Mouse (Mus musculus): Measurements from ENCODE around the gene Kiss1r. TPM values are rescaled to one million over a fixed set of nuclear protein-coding genes. Genes with fewer than 3 reads are reported as not detected.

Gene Kiss1r
- polyA plus RNA-seq, 1 experiment from 2014 or later = 2.2 TPM

GRCm38 (mm10) chr10:79968181-79968580, 51.4 kb downstream of the Kiss1r start:
- Histone ChIP-seq H3K27ac (no peak overlapping the region), H3K9ac (replicated peaks) (no peak overlapping the region), H3K27me3 (peaks cover 50% of the 10 kb centered on the region), H3K4me2 (replicated peaks) (no peak overlapping the region), H3K36me3 (peaks cover 55% of the 10 kb centered on the region), H3K4me1 (replicated peaks) (peaks cover 9% of the 10 kb centered on the region), H3K9me3 (no peaks in the 10 kb centered on the region), H3K4me3 (replicated peaks) (no peak overlapping the region)
- ATAC-seq = no peak
- 86% methylated on average over 1 of the region's 1 CpGs for WGBS

DNA sequence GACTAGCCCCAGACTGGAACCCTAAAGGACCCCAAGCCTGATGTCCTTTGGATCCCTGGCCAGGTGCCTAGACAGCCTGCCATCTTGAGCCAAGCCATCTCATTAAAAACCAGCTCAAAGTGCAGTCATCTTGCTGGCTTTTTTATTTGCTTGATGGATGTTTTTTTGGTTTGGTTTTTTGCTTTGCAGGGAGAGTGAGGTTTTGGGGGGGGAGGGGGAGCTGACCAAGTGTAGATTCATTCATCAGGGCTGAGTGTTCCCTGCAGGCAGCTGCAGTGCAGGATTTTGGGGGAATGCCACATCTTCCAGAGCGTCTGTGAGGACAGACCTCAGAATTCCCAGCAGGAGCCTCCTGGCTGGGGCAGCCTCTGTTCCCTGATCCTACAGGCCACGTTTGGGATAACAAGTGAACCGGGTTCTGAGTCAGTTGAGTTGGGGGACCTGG, 52.4 kb downstream of the Kiss1r start:
- Histone ChIP-seq H3K36me3 (peaks cover 52% of the 10 kb centered on the region), H3K4me2 (replicated peaks) (no peak overlapping the region), H3K27me3 (peaks cover 52% of the 10 kb centered on the region), H3K4me3 (replicated peaks) (no peak overlapping the region), H3K27ac (no peak overlapping the region), H3K9me3 (no peaks in the 10 kb centered on the region), H3K4me1 (replicated peaks) (peaks cover 9% of the 10 kb centered on the region), H3K9ac (replicated peaks) (no peak overlapping the region)
- ATAC-seq = no peak
- WGBS = 16% methylated on average over 3 of the region's 3 CpGs

- peaks cover 9% of the 10 kb centered on the region for H3K4me1 ChIP-seq (replicated peaks)
- peak within 1 kb of the TSS; percentile 32 for H3K4me3 ChIP-seq (replicated peaks)
- peaks cover 52% of the 10 kb centered on the region for H3K27me3 ChIP-seq
- peak within 1 kb of the TSS; percentile 53 for H3K4me2 ChIP-seq (replicated peaks)
- peaks cover 48% of the 10 kb centered on the region for H3K36me3 ChIP-seq
- no peaks in the 10 kb centered on the region for H3K9me3 ChIP-seq
- 8% methylated on average over 47 of the region's 47 CpGs for WGBS
- peak within 1 kb of the TSS; percentile 51; the same call in 1 of the 2 replicates for H3K9ac ChIP-seq (replicated peaks)
- no peak within 1 kb of the TSS for H3K27ac ChIP-seq
- peak; percentile 16; the same call in 1 of the 2 replicates for ATAC-seq
Observed at GRCm38 (mm10) chr10:79970415-79971182, 53.8 kb downstream of the Kiss1r start, which contains the start of gene Grin3b. Grin3b (plus strand) TSS chr10:79970715.

DNA sequence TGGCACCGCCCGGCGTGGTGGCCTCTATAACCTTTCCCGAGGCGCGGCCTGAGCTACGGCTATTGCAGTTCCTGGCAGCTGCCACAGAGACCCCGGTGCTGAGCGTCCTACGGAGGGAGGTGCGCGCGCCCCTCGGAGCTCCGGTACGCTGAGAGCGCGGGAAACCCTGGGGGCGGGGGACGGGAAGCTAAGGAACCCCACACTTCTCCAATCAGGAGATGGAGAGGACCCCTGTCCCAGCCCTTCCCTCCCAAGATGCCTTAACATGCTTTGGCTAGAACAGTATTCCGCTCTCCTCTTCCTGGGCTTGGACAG, 54.4 kb downstream of the Kiss1r start:
- H3K4me1 ChIP-seq (replicated peaks) = peaks cover 9% of the 10 kb centered on the region
- no peak for ATAC-seq
- H3K4me3 ChIP-seq (replicated peaks) = peak overlapping the region; percentile 32
- H3K4me2 ChIP-seq (replicated peaks) = peak overlapping the region; percentile 53
- no peak overlapping the region for H3K27ac ChIP-seq
- peak overlapping the region; percentile 51; the same call in 1 of the 2 replicates for H3K9ac ChIP-seq (replicated peaks)
- 4% methylated on average over 21 of the region's 21 CpGs for WGBS
- H3K36me3 ChIP-seq = peaks cover 48% of the 10 kb centered on the region
- peaks cover 52% of the 10 kb centered on the region for H3K27me3 ChIP-seq
- no peaks in the 10 kb centered on the region for H3K9me3 ChIP-seq

Other genes with a start within 250 kb of the Kiss1r start
- gene Tpgs1, start 247.6 kb upstream of the Kiss1r start, polyA plus RNA-seq (2015; fragmentation: Nextera tagmentation; extraction: Ambion mirVana) = 80.8 and 84.1 TPM in 2 replicates
- gene Cdc34, start 234.8 kb upstream of the Kiss1r start, polyA plus RNA-seq (2015; fragmentation: Nextera tagmentation; extraction: Ambion mirVana) = 109 and 110 TPM in 2 replicates
- gene Gzmm, start 228.0 kb upstream of the Kiss1r start, polyA plus RNA-seq (2015; fragmentation: Nextera tagmentation; extraction: Ambion mirVana) = 1.4 and 1.7 TPM in 2 replicates
- 564 and 608 TPM in 2 replicates for gene Bsg, start 212.5 kb upstream of the Kiss1r start, polyA plus RNA-seq (2015; fragmentation: Nextera tagmentation; extraction: Ambion mirVana)
- 0.18 and 0.43 TPM in 2 replicates for gene Hcn2, start 200.3 kb upstream of the Kiss1r start, polyA plus RNA-seq (2015; fragmentation: Nextera tagmentation; extraction: Ambion mirVana)
- gene Polrmt, start 170.4 kb upstream of the Kiss1r start, polyA plus RNA-seq (2015; fragmentation: Nextera tagmentation; extraction: Ambion mirVana) = 38.5 and 43.9 TPM in 2 replicates
- 1.1 and 1.3 TPM in 2 replicates for gene Fgf22, start 161.9 kb upstream of the Kiss1r start, polyA plus RNA-seq (2015; fragmentation: Nextera tagmentation; extraction: Ambion mirVana)
- gene Rnf126, start 150.0 kb upstream of the Kiss1r start, polyA plus RNA-seq (2015; fragmentation: Nextera tagmentation; extraction: Ambion mirVana) = 71.5 and 82.3 TPM in 2 replicates
- gene Fstl3, start 139.7 kb upstream of the Kiss1r start, polyA plus RNA-seq (2015; fragmentation: Nextera tagmentation; extraction: Ambion mirVana) = 0.63 and 1.1 TPM in 2 replicates
- not detected in 2 replicates for gene Prss57, start 126.0 kb upstream of the Kiss1r start, polyA plus RNA-seq (2015; fragmentation: Nextera tagmentation; extraction: Ambion mirVana)
- gene Palm, start 123.4 kb upstream of the Kiss1r start, polyA plus RNA-seq (2015; fragmentation: Nextera tagmentation; extraction: Ambion mirVana) = 246 and 261 TPM in 2 replicates
- gene Misp, start 96.0 kb upstream of the Kiss1r start, polyA plus RNA-seq (2015; fragmentation: Nextera tagmentation; extraction: Ambion mirVana) = 0.36 and 0.85 TPM in 2 replicates
- 106 and 116 TPM in 2 replicates for gene Ptbp1, start 62.5 kb upstream of the Kiss1r start, polyA plus RNA-seq (2015; fragmentation: Nextera tagmentation; extraction: Ambion mirVana)
- gene Prtn3, start 42.5 kb upstream of the Kiss1r start, polyA plus RNA-seq (2015; fragmentation: Nextera tagmentation; extraction: Ambion mirVana) = 14.9 and 16.9 TPM in 2 replicates
- 426 and 432 TPM in 2 replicates for gene Plppr3, start 42.3 kb upstream of the Kiss1r start, polyA plus RNA-seq (2015; fragmentation: Nextera tagmentation; extraction: Ambion mirVana)
- gene Elane, start 30.7 kb upstream of the Kiss1r start, polyA plus RNA-seq (2015; fragmentation: Nextera tagmentation; extraction: Ambion mirVana) = not detected in 2 replicates
- gene Cfd, start 26.1 kb upstream of the Kiss1r start, polyA plus RNA-seq (2015; fragmentation: Nextera tagmentation; extraction: Ambion mirVana) = not detected in 2 replicates
- 62.9 and 69.1 TPM in 2 replicates for gene Med16, start 8.0 kb upstream of the Kiss1r start, polyA plus RNA-seq (2015; fragmentation: Nextera tagmentation; extraction: Ambion mirVana)
- 17.5 and 34.1 TPM in 2 replicates for gene Gm26602, start 6.1 kb upstream of the Kiss1r start, polyA plus RNA-seq (2015; fragmentation: Nextera tagmentation; extraction: Ambion mirVana)
- 231 TPM in 2 replicates for gene R3hdm4, start 4.2 kb downstream of the Kiss1r start, polyA plus RNA-seq (2015; fragmentation: Nextera tagmentation; extraction: Ambion mirVana)
- 3.8 and 3.9 TPM in 2 replicates for gene Arid3a, start 10.1 kb downstream of the Kiss1r start, polyA plus RNA-seq (2015; fragmentation: Nextera tagmentation; extraction: Ambion mirVana)
- 76.7 and 78.4 TPM in 2 replicates for gene Wdr18, start 43.2 kb downstream of the Kiss1r start, polyA plus RNA-seq (2015; fragmentation: Nextera tagmentation; extraction: Ambion mirVana)
- gene Grin3b, start 53.7 kb downstream of the Kiss1r start, polyA plus RNA-seq (2015; fragmentation: Nextera tagmentation; extraction: Ambion mirVana) = 0.24 and 0.57 TPM in 2 replicates
- gene Tmem259, start 67.4 kb downstream of the Kiss1r start, polyA plus RNA-seq (2015; fragmentation: Nextera tagmentation; extraction: Ambion mirVana) = 13.7 and 16.7 TPM in 2 replicates
- gene Cnn2, start 71.6 kb downstream of the Kiss1r start, polyA plus RNA-seq (2015; fragmentation: Nextera tagmentation; extraction: Ambion mirVana) = 29.5 and 37.1 TPM in 2 replicates
- 5.4 and 5.8 TPM in 2 replicates for gene Abca7, start 79.5 kb downstream of the Kiss1r start, polyA plus RNA-seq (2015; fragmentation: Nextera tagmentation; extraction: Ambion mirVana)
- 1.5 and 1.6 TPM in 2 replicates for gene Arhgap45, start 99.7 kb downstream of the Kiss1r start, polyA plus RNA-seq (2015; fragmentation: Nextera tagmentation; extraction: Ambion mirVana)
- gene Polr2e, start 122.8 kb downstream of the Kiss1r start, polyA plus RNA-seq (2015; fragmentation: Nextera tagmentation; extraction: Ambion mirVana) = 159 and 174 TPM in 2 replicates
- 498 and 532 TPM in 2 replicates for gene Gpx4, start 130.2 kb downstream of the Kiss1r start, polyA plus RNA-seq (2015; fragmentation: Nextera tagmentation; extraction: Ambion mirVana)
- gene Sbno2, start 188.6 kb downstream of the Kiss1r start, polyA plus RNA-seq (2015; fragmentation: Nextera tagmentation; extraction: Ambion mirVana) = 13.4 and 15.3 TPM in 2 replicates
- 17.7 and 20.7 TPM in 2 replicates for gene Stk11, start 198.8 kb downstream of the Kiss1r start, polyA plus RNA-seq (2015; fragmentation: Nextera tagmentation; extraction: Ambion mirVana)
- 391 and 394 TPM in 2 replicates for gene Atp5d, start 221.7 kb downstream of the Kiss1r start, polyA plus RNA-seq (2015; fragmentation: Nextera tagmentation; extraction: Ambion mirVana)
- 40.6 and 45.3 TPM in 2 replicates for gene Cbarp, start 223.9 kb downstream of the Kiss1r start, polyA plus RNA-seq (2015; fragmentation: Nextera tagmentation; extraction: Ambion mirVana)
- 35.9 and 40.6 TPM in 2 replicates for gene Midn, start 231.3 kb downstream of the Kiss1r start, polyA plus RNA-seq (2015; fragmentation: Nextera tagmentation; extraction: Ambion mirVana)
- 354 and 412 TPM in 2 replicates for gene Cirbp, start 249.0 kb downstream of the Kiss1r start, polyA plus RNA-seq (2015; fragmentation: Nextera tagmentation; extraction: Ambion mirVana)